Mouse (Mus musculus) testis, adult 2 months (tissue): ENCODE data around the gene Galnt9. TPM values are rescaled to one million over a fixed set of nuclear protein-coding genes. Genes with fewer than 3 reads are reported as not detected.

ENCODE experiments used
- H3K27ac ChIP-seq: fragments of 200-500 bp; 2 replicates; pipeline ENCODE4 v1.5.1; 2012; ENCODE audit warnings: low read depth, low read length; ENCODE audit not compliant: control insufficient read depth, insufficient read depth
- H3K27me3 ChIP-seq: fragments of 200-500 bp; 2 replicates; pipeline ENCODE4 v1.6.1; 2012; ENCODE audit warnings: mild to moderate bottlenecking, low read length, moderate library complexity; ENCODE audit not compliant: control insufficient read depth, insufficient read depth
- H3K36me3 ChIP-seq: fragments of 200-500 bp; 2 replicates; pipeline ENCODE4 v1.6.1; 2012; ENCODE audit warnings: mild to moderate bottlenecking, low read length; ENCODE audit not compliant: control insufficient read depth, insufficient read depth
- H3K4me1 ChIP-seq: fragments of 200-500 bp; 2 replicates; pipeline ENCODE4 v1.6.1; 2012; ENCODE audit warnings: low read length; ENCODE audit not compliant: control insufficient read depth, insufficient read depth
- H3K4me3 ChIP-seq: fragments of 200-500 bp; 2 replicates; pipeline ENCODE4 v1.5.1; 2012; ENCODE audit warnings: low read depth, mild to moderate bottlenecking, low read length, moderate library complexity, mixed read lengths; ENCODE audit not compliant: control insufficient read depth
- CTCF ChIP-seq: fragments of 200-500 bp; IDR thresholded peaks from 2 replicates; pipeline ENCODE4 v1.5.1; 2012; ENCODE audit warnings: low read depth, mild to moderate bottlenecking, inconsistent platforms, low read length, moderate library complexity; ENCODE audit not compliant: control insufficient read depth, insufficient read depth, insufficient replicate concordance
- POLR2A ChIP-seq: fragments of 200-500 bp; IDR thresholded peaks from 2 replicates; pipeline ENCODE4 v1.6.1; 2012; ENCODE audit warnings: low read depth, mild to moderate bottlenecking, inconsistent platforms, low read length, moderate library complexity; ENCODE audit not compliant: control insufficient read depth
- polyA plus RNA-seq: library from polyadenylated mRNA; depleted of rRNA; stranded (reverse); fragments of >200 nt; gene quantifications from 2 replicates; pipeline ENCODE4 v1.2.3, GENCODE M21; 2012

Gene Galnt9
- polyA plus RNA-seq, 1 experiment, result 0.69 TPM

GRCm38 (mm10) chr5:110534402-110534801, 9.8 kb upstream of the Galnt9 start:
- Histone ChIP-seq H3K27me3 (no peaks in the 10 kb centered on the region), H3K4me3 (no peak overlapping the region), H3K4me1 (no peaks in the 10 kb centered on the region), H3K36me3 (no peaks in the 10 kb centered on the region), H3K27ac (no peak overlapping the region)
- TF ChIP-seq POLR2A (no peak), CTCF (no peak)

GRCm38 (mm10) chr5:110535964-110536363, 8.2 kb upstream of the Galnt9 start:
- Histone ChIP-seq H3K36me3 (no peaks in the 10 kb centered on the region), H3K27me3 (no peaks in the 10 kb centered on the region), H3K4me3 (no peak overlapping the region), H3K27ac (no peak overlapping the region), H3K4me1 (no peaks in the 10 kb centered on the region)
- no peak for TF ChIP-seq POLR2A
- no peak for TF ChIP-seq CTCF

DNA sequence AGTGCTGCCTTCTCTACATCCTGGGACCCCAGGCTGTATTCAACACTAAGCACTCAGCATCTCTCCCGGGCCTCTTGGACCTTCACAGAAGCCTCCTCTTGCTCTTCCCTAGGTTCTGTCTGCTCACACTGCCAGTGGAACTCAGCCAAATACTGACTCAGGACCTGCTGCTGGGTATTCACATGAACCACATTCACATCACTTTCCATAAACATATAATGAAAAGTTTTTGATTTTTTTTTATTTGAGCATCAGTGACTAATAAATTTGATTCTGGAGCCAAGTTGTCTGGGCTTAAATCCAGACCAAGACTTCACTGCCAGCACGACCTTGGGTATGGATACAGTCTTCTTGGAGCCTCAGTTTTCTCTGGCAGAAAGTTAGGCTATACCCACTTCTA, 3.2 kb upstream of the Galnt9 start:
- H3K27ac ChIP-seq, result no peak overlapping the region
- TF ChIP-seq POLR2A (no peak), CTCF (no peak)
- peaks cover 3% of the 10 kb centered on the region for H3K4me1 ChIP-seq
- H3K4me3 ChIP-seq, result no peak overlapping the region
- H3K36me3 ChIP-seq, result no peaks in the 10 kb centered on the region
- no peaks in the 10 kb centered on the region for H3K27me3 ChIP-seq

DNA sequence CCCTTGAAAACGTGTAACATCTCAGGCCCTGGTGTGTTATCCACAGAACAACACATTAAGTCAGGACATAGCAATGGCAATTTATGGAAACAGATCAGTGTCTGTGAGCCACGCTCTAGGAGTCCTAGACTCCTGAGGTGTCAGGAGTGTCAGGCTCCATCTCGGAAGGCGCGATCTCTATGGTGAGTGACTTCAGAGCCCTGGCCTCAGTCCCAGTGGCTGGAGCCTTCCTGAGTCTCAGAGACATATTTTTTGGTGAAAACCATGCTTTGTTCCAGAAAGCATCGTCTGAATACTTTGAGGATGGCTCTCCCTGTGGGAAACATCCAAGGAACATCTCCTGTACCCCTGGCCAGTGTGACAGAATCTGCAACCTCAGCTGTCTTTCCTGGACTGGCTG, 2.7 kb upstream of the Galnt9 start:
- H3K27ac ChIP-seq, result no peak overlapping the region
- H3K27me3 ChIP-seq, result no peaks in the 10 kb centered on the region
- H3K4me1 ChIP-seq, result peaks cover 3% of the 10 kb centered on the region
- H3K4me3 ChIP-seq, result no peak overlapping the region
- H3K36me3 ChIP-seq, result no peaks in the 10 kb centered on the region
- TF ChIP-seq POLR2A (no peak), CTCF (no peak)

GRCm38 (mm10) chr5:110544691-110545069, 525 bp downstream of the Galnt9 start:
- peak overlapping the region; percentile 0 for H3K4me3 ChIP-seq
- peaks cover 3% of the 10 kb centered on the region for H3K4me1 ChIP-seq
- no peaks in the 10 kb centered on the region for H3K36me3 ChIP-seq
- no peaks in the 10 kb centered on the region for H3K27me3 ChIP-seq
- no peak overlapping the region for H3K27ac ChIP-seq
- no peak for TF ChIP-seq CTCF
- no peak for TF ChIP-seq POLR2A

GRCm38 (mm10) chr5:110545311-110545710, 1.2 kb downstream of the Galnt9 start:
- no peaks in the 10 kb centered on the region for H3K27me3 ChIP-seq
- no peaks in the 10 kb centered on the region for H3K36me3 ChIP-seq
- H3K27ac ChIP-seq, result no peak overlapping the region
- TF ChIP-seq CTCF (no peak), POLR2A (no peak)
- H3K4me3 ChIP-seq, result no peak overlapping the region
- peaks cover 3% of the 10 kb centered on the region for H3K4me1 ChIP-seq

DNA sequence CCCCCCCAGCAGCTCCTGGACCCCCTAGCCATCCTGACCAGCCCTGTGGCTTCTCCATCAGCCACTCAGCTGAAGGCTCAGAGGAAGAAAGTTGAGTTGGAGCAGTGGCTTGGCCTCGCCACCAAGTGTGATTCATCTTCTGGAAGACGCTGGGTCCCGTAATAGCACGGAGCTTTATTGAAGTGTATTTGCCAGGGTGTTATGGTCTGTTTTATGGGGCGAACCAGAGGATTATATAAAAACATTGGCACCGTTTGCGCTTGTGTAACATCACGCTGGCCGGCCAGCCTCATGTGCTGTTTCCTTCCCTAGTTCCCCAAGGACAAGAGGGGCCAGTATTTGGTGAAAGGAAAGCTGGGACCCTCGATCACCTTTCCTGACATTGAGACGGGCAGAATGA, 2.0 kb downstream of the Galnt9 start:
- no peak overlapping the region for H3K27ac ChIP-seq
- no peak overlapping the region for H3K4me3 ChIP-seq
- peaks cover 3% of the 10 kb centered on the region for H3K4me1 ChIP-seq
- H3K27me3 ChIP-seq, result no peaks in the 10 kb centered on the region
- no peak for TF ChIP-seq POLR2A
- TF ChIP-seq CTCF, result no peak
- no peaks in the 10 kb centered on the region for H3K36me3 ChIP-seq
